Mouse (Mus musculus) layer of hippocampus, postnatal 25 days (tissue): Measurements from ENCODE around the gene Ldlrad3. TPM values are rescaled to one million over a fixed set of nuclear protein-coding genes. Genes with fewer than 3 reads are reported as not detected.

Source experiments
- DNase-seq, 2 experiments: peaks; one replicate each; pipeline ENCODE4 v3.0.0; 2022; ENCODE audit warnings: mixed read lengths in 2 of 2, low spot score in 1 of 2; ENCODE audit errors: extremely low spot score in 1 of 2
- total RNA-seq, 2 experiments: library from RNA; stranded (reverse); gene quantifications; 2 replicates each; pipeline ENCODE4 v1.2.3; 2021

Ldlrad3 gene
- total RNA-seq, 2 experiments from 2014 or later, result 9.2 to 11.5 TPM

DNA sequence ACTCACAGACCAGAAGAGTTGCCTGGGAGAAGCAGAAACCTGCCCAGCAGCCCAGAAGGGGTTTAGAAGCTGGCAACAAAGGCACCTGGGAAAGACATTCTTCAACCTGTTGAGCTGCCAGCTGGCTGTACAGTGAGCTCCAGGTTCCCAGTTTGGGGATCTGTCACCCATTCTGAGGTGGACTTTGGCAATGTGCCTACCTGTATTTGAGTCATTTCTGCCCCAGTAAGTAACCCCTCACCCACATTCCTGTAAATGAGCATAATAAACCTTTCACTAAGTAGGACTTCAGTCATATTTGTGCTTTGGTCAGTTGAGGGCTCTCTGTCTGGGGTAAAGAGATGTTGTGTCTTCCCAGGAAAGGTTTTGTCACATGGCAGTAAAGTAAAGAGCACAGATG, 4.8 kb upstream of the Ldlrad3 start:
- no peak for DNase-seq

DNA sequence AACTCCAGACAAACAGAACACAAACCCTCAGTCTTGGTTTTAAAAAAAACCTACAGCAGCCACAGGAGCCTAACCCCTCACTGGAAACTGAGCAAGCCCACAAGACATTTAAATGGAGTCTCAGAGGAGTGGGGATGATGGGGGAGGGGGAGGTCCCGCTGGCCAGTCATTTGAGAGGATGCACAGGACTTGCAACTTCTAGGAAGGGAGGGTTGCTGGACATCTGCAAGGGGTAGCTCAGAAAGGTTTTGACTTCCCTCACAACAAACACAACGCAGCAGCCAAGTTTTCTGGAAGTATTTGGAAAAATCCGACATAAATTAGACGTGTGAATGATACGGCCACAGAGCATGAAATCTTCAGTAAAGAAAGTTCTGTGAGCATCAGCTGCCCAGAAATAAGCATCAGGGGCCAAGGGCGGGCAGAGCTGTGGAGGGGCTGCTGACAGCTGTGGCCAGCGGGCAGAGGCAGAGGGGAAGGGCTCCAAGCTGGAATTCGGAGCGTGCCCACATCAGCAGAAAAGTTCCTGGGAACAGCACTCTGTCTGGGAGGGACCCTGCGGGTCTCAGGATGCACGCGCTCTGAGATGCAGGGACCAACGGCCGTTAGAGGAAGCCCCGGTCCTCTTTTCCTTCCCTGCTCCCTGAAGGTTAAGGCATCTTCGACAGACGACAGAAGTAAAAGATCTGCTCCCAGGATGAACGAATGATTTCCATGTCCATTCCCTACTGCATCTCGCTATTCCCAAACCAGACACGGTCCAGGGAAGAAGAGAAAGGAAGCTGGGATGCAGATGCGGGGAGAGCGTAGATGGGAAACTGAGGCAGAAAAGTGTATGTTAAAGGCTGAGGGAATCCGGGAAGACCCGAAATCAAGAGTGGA, 875 bp downstream of the Ldlrad3 start:
- peak in 1 of 2 experiments; percentile 14 for DNase-seq

DNA sequence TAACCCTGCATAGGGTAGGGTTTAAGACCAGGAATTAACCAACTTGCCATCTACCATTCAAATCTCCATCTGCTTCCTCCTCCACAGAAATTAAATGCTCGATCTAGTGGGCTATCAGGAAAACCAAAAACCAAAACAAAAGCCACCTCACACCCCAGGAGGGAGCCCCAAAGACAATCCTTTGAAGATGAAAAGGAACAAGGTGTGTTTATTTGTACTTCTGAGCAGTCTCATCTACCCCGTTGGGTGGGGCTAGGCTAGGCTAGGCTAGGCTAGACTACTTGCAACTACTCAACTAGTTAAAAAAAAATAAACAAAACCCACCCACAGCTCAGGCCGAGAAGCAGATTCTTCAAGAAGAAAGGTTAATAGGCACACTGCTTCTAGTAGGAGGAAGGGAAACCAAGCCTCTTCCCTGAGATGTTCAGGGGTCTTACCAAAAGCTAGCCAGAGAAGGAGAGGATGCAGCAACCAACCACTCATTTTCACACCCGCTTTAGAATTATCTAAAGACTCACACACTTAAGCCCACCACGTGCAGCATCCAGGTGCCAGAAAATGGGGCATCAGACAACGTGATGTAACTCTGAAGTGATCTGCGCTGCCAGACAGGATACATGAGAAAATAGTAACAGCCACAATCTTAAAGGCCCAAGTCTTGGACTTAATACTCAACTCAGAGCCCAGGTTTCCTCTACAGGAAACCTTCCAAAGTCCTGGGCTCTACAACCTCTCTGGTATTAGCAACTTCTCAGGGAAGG, 2.3 kb downstream of the Ldlrad3 start:
- no peak for DNase-seq

DNA sequence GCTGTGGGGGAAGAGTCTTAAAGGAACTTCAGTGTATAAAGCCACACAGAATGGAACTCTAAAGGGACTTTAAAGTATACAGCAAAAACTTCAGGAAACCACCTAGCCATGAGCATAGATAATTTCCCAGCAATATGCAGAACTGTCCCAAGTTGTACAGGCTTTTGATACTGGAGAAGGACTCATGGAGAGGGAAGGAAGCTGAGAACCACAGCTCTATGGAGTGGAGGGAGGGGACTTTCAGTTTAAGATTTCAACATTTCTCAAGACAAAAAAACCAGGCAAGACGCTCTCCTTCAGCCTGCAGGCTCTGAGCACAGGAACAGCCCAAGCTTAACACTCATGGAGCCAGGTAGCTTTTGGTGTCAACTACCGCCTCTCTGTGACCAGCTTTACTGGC, 4.7 kb downstream of the Ldlrad3 start:
- DNase-seq, result no peak

DNA sequence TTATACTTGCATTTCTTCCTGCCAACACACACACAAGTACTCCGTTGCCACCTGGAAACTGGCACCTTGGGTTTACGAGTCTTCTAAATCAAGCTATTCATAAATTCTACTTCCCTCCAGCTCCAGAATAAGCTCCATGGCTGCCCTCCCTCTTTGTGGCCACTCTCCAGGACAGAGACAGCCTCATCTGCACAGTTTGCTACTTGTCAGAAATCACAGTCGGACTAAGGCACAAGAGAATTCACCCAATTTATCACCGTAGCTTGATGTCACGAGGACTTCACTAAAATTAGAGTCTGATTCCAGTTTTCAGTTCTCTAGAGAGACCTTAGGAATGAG, 9.8 kb downstream of the Ldlrad3 start:
- no peak for DNase-seq

DNA sequence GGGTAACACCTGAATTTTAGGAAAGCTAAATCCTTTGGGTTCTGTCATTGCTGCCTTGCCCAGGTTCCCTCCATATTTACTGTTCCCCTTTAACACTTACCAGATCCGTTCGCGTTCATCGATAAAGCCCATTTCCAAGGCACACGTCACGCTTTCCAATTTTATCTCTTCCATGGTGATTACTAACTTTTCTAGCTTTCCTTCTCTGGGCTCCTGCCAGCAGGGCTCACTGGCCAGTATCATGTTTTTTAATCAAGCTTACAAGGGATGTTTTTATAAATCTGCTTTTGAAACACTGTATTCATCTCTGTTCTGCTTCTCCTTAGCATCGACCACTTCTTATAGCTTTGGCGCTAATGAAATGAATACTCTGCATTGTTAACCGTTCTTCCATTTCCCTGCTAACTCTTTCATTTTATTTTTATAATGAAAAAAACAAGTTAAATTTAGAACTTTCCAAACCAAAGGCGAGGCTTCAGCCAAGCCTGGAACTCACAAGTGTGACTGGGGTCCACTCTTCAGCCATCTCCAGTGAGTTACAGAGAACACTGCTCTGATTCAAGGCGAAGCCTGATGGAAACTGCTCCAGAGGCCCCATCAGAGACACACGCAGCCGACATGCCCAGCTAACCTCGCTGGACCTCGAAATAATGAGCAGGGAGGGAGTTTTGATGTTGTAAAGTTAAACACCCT, 10.3 kb downstream of the Ldlrad3 start:
- DNase-seq, result no peak

DNA sequence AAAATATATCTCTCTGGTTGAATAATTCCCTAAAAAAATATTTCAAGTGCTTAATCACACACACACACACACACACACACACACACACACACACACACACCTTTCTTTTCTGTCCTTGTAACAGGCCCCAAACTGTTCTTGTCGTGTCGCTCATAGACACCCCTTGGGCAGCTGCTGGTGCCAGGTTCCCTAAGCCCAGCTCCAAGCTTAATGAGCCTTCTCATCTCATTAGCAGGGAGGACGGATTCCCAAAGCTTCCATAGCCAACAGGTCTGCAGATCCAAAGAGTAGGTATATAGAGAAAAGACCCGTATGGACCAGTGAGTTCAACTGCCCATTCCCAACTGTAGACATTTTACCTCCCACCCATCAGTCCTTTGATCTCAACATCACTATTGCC, 13.7 kb downstream of the Ldlrad3 start:
- no peak for DNase-seq

DNA sequence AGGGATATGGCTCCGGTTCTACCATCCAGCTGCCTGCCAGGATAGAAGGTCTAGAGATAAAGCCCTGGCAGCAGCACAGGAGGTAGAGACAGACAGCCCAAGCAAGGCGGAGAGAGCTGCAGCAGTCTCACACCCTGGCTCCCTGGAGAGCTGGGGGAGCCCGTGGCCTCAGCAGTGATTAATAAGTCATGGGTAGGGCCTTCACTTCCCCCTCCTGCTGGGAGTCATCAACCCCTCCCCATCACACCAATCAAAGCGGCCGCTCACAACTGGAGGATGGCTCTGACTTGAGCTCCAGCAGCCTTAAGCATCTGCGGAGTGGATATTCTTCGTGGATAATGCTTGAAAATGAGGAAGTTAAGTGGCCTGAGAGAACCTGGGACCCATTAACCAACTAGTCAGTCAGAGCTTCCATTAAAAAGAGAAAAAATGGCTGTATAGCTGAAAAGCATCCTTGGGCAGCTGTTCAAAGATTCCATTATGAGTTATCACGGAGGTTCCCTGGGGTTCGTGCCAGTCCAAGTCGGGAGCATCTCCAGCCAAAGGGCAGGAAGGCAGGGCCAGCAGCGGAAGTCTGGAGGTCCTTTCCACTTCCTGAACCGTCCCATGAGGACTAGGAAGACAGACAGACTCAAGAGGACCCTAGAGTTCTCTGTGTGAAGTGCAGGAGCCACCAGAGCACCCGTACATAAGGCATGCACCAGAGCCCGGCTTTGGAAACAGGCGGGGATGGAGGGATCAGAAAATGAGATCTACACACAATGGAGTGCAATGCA, 19.4 kb downstream of the Ldlrad3 start:
- DNase-seq, result no peak

DNA sequence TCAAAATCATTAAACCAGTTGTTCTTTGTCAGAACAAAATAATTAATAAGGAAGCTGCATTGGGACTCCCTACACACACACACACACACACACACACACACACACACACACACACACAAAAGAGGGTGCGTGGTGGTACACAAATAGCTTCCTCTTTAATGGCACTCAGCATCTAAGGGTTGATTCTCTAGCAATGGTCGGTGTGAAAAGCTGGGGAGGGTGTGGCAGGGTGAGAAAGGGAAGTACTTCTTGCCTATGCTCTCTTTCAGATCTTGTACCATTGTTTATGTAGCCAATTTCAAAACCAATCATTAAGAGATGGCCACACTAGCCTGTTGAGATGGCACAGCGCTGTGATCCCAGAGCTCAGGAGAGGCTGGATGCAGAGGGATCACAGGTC, 23.1 kb downstream of the Ldlrad3 start:
- no peak for DNase-seq

DNA sequence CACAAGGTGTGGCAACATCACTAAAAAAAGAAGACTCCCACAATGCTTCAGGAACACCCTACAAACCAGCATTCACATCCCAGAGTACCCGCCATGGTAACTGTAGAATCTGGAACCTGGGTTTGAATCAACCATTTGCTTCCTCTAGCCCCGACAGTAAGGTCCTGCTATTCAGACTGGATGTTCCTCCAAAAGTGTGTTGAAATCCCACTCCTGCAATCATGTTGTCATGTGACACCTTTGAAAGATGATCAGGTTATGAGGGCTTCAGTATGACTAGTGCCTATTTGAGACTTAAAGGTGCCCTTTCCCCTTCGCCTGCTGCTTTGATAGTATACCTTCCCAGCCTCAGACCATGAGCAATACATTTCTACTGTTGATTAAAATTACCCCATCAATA, 28.6 kb downstream of the Ldlrad3 start:
- no peak for DNase-seq

DNA sequence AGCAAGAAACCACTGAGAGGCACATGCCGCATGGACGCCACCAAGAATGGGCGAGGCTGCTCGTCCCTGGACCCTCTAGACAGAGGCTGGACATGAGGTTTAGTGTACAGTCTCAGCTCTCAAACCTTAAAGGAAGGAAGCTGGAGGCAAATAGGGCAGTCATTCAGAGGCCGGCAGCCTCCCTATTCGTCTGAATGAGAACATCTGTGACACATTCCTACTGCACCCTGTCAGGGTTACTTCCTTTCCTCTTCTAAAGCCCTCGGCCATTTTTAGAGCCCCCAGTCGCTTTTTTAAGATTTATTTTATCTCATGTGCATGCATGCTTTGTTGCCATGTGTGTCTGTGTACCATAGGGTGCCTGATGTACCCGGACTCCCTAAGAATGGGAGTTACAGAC, 29.2 kb downstream of the Ldlrad3 start:
- DNase-seq, result no peak

DNA sequence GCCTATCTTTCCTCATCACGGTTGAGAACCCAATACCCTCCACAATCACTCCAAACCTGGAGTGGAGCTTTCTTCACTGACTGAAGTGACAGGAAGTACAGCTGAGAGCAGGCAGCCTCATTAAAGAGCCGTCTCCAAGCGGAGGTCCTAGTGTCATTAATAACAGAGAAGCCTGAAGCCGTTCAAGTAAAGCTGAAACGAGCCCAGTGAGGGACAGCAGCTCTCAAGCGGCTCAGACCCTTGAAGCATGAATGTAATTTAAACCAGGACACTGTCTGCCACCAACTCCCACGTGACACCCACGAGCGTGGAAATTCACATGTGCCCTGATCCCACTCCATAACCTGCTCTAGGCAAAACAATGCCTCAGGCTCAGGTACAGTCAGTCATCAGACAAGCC, 29.7 kb downstream of the Ldlrad3 start:
- no peak for DNase-seq

DNA sequence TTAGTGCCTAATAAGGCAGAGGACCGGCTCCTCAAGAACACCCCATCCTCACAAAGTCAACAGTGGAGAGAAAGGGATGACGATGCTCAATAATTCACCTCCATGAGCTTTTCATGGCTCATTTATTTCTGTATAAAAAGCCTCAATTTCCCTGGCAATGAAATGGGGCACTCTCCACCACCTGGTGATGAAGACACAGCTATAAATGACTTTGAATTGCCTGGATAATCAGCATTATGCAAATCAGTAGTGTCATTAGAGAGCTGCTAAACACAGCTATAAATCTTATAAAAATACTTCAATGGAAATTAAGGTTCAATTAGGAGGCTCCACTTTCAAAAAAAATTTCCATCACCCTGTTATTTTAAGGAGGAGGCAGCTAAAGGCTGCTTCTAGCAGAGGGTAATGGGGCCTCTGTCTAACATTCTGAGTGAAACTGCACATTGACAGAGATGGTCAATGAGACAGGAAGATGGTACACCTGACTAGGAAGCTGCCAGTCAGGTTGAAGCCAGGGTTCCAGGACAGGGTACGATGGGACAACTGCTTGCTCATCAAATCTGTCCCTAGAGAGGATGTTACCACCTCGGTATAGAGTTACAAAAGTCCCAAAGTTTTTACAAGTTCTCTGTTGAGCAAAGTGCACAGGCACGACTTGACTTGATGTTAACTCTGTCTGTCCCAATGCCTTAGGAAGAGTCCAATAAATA, 30.7 kb downstream of the Ldlrad3 start:
- no peak for DNase-seq

DNA sequence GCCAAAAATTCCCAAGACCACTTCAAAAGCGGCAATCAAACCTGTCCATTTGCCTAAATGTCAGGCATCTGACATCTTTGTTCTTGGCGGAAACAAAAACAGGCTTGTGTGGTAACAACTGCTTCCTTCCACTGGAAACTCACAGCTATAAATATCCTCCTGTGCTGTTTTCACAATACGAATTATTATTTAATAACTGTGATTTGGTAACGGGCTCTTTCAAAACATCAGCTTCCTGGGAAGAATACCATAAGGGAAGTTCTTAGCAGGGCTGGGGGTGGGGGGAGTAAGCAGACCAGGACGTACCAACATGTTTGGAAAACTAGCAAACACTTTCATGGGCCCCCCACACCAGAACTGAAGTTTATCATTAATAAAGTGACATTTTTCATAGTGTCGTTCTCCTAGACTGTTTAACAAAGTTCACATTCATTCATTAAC, 31.4 kb downstream of the Ldlrad3 start:
- DNase-seq, result no peak

DNA sequence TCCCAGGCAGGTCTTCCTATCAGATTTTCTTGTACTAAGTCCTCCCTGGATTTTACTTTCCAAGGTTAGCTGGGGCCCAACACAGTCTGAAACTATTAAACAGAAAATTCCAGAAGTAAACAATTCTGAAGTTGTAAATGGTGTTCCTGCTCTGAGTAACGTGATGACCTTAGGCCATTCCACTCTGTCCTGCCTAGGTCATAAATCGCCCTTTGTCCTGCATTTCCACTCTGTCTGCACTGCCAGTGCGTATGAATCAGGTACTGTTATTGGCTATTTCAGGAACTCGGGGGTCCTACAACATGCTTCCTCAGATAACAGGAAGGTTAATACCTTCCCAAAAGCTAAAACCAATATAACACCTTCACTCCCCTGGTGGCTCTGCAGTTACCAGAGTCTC, 31.9 kb downstream of the Ldlrad3 start:
- DNase-seq, result no peak

DNA sequence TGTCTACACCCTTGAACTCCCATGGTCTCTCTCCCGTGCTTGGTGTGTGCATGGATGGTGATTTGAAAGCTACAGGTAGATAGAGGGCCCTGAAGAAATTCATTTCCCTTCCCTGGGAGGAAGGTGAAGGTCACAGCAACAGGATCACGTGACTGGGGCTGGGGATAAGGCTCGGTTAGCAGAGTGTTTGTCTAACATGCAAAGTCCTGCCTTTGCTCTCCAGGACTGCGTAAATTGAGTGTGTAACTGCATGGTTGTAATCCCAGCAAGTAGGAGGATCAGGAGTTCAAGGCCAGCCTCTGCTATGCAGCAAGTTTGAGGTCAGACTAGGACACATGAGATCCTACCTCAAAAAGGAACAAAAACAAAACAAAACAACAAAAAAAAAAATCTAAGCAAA, 32.7 kb downstream of the Ldlrad3 start:
- no peak for DNase-seq

DNA sequence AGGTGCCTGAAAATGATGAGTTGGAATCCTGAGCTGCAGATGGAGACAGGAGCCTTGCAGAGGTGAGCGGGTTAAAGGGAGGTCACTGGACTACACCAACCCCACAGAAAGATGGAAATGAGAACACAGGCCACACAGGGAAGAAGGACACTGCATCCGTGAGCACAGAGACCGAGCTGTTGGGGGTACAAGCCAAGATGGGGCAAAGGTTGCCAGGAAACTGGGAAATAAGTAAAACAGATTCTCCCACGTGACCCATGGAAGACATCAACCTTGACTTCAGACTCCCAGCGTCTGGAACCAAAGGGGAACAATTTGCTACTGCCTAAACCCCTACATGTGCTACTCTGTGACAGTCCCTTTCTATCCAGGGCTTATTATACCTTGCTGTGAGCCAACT, 33.3 kb downstream of the Ldlrad3 start:
- DNase-seq, result no peak

DNA sequence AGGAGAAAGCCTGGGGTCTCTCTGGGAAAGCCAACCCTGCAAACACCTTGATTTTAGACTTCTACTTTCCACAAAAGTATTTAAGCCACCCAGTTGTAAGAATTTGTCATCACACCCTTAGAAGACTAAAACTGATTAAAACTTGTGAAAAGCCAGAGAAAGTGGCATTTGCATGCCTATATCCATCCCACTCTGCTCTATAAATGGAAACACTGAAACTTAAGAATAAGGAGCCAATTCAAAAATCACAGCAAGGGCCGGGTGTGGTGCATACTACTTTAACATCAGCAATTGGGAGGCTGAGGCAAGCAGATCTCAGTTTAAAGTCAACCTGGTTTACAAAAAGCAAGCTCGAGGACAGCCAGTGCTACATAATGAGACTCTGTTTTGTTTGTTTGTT, 37.1 kb downstream of the Ldlrad3 start:
- no peak for DNase-seq

DNA sequence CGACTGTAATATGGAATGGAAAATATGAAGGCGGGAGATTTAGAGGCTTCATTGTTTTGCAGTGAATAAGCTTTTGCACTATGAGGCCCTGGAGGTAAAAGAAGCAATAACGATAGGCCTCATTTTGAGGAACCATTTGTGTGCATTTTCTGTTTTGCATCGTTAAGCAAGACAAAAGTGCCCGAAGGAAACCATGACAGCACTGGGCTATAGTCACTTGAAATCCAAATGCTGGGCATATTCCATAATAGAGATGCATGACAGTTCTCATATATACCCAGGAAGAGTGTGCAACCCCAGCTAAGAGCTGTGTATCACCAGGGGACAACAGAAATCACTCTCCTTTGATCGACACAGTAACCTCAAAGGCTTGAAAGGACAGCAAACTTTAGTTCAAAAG, 38.1 kb downstream of the Ldlrad3 start:
- no peak for DNase-seq

DNA sequence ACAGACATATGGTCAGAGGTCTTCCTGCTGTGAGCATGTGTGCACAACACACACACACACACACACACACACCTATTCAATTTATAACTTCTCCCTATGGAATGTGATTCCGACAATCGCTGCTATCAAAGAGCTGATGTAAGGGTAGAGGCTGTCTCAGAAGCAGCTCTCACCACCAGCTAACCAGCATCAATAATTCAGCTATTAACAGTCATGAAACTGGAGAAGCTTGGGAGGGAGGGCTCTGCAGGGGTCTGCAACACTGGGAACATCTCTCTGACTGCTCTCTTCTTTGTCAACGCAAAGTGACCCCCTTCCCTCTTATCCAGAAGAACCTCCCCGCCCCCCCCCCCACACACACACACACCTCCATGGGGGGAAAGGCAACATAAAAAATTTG, 38.6 kb downstream of the Ldlrad3 start:
- DNase-seq, result no peak
